Mouse (Mus musculus): ENCODE measurements around the gene Atf6.
A peak's percentile ranks its signal among the peaks of the same experiment; 100 is the strongest.

The Atf6 gene

GRCm38 (mm10) chr1:170884390-170884789 lies 16.8 kb upstream of the Atf6 start:
- DNase-seq (ENCODE audit: extremely low read depth, low read depth): no peak

GRCm38 (mm10) chr1:170882915-170883485 lies 15.4 kb upstream of the Atf6 start:
- DNase-seq (ENCODE audit: extremely low read depth, low read depth): no peak

DNA sequence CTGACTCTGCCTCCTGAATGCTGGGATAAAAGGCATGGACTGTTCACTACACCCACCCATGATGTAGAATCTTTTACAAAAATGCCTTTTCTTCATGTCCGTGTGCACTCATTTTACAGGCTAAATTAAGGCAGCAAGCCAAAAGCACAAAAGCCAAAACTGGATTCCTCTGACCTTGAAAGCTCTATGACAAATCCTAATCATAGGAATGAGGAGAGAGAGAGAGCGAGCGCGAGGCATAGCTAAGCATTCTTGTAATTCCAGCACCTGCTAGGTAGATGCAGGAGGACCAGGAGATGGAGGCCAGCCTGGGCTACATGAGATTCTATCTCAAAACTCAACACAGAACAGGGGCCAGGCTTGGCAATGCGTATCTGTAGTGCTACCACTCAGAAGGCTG lies 9.3 kb upstream of the Atf6 start:
- DNase-seq (ENCODE audit: extremely low read depth, low read depth): no peak

DNA sequence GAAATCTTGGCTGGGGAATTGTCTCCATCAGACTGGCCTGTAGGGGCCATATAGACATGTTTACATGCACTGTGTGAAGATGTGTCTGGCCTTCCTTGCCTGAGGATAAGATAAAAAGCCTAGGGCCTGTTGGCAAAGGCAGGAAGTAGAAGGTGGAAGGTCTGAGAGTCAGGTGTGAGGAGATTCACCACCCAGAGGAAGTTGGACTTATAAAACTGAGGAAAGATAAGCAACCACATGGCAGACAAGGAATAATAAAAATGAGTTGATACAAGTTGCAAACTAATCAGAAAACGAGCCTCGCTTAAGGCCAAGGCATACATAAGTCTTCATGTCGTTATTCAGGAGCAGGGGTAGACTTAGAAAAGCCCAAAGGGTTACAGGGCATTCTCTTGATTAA lies 8.1 kb upstream of the Atf6 start:
- no peak for DNase-seq (ENCODE audit: extremely low read depth, low read depth)

- no peak for DNase-seq (ENCODE audit: extremely low read depth, low read depth)
Measured at GRCm38 (mm10) chr1:170871961-170872360, 4.4 kb upstream of the Atf6 start.

DNA sequence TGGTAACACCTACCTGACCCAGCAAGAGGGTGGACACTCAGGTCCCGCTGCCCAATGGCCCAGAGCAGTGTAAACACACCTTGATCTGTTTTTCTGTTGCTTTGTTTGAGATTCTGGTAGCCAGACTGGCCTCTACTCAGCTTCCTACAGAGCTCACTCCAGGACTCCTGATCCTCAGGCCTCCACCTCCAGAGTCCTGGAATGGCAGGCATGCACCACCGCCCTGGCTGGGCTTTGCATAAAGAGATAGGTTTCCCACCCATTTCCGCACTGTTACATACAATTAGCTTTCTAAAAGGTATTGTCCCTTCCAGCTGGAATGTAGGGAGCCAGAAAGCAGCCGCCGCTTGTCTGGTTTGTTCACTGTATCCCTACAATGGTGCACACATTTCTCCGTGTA lies 3.8 kb upstream of the Atf6 start:
- DNase-seq (ENCODE audit: extremely low read depth, low read depth): no peak

- DNase-seq (ENCODE audit: extremely low read depth, low read depth): no peak
Measured at GRCm38 (mm10) chr1:170868905-170869283, 1.3 kb upstream of the Atf6 start.

DNA sequence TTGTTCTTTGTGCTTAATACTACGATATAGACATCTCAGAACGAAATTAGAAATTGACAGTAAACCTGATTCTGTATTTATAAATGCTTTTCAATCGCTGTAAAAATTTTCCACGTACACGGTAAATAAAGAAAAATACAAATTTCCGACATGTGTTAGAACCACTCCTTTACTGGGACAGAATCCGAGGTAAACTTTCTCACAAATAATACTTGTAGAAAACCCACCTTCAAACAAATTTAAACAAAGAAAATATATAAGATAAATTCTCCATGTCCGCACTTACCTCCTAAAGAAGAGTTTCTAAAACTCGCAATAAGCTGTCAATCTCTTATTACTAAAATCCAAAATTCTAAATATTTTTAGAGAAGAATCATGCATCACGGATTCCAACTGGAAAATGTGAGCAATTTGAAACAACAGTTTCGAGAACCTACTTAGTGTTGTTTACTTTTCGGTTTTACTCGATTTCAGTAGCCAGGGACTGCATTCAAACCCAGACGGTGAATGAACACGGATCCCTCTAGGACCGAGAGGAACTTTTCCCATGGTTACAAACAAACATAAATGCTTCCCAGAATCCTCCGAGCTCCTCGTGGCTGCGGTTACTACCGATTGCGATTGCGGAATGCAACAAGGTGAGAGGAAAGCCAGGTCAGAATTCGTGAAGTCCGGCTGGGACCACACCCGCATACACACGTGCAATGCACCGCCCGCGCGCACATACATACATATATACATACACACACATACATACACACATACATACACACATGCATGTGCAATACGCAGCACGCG lies 735 bp upstream of the Atf6 start:
- DNase-seq (ENCODE audit: extremely low read depth, low read depth): peak; percentile 85

DNA sequence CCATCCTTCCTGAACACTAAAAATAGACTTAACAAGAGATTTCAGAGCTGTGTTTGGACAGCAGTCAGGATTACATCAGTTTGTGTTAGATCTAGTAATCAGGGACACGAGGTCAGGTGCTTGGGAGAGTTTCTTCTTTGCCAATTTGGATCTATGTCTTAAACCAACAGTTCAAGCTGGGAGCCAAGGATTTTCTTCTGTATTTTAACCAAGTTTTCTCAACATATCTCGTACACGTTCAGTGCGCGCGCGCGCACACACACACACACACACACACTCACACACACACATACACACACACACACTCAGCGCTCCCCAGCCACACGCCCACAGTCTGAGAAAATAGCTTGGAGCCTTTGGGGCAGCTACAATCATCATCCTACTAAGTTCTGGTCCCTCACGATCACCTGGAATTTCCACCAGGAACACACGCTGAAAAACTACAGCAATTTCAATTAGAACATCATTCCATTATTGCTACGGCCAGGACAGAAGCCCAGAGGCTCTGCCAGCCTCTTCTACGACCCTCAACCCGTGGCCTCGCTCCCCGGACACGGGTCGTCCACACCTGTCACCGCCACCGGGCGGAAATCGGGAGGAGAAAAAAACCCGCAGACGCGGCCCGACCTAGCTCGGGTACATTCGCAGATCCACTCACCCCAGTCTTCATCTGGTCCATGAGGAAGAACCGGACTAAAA lies 430 bp downstream of the Atf6 start:
- DNase-seq (ENCODE audit: extremely low read depth, low read depth): no peak

DNA sequence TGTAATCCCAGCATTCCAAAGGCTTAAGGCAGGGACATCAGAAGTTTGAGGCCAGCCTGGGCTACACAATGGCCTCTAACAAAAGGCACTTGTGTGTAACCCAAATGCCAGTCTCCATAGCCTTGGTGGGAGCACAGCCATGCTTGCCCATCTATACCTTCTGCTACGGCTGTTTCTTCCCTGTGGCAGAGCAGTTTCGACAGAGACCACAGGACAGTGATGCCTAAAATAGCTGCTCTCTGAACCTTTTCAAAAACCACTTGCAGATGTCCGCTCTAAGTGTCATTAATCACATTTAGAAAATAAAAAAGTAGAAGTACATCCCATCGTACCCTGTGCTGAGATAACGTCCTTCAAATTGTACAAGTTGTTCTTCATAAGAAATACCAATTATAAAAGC lies 2.2 kb downstream of the Atf6 start:
- no peak for DNase-seq (ENCODE audit: extremely low read depth, low read depth)

- no peak for DNase-seq (ENCODE audit: extremely low read depth, low read depth)
Measured at GRCm38 (mm10) chr1:170864754-170865153, 2.8 kb downstream of the Atf6 start.

DNA sequence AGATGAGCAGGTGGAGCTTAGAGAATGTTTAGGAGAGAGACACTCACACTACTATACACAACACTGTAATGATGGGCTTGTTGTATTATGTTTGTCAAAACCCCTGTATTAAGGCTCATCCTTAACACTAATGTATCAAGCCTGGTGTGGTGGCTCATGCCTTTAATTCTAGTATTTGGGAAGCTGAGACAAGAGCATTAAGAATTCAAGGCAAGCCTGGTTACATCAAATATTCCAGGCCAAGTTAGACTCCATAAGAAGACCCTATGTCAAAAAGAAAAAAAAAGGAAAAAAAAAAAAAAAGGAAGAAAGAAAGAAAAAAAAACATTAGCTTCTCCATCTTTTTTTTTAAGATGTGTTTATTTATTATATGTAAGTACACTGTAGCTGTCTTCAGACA lies 3.3 kb downstream of the Atf6 start:
- no peak for DNase-seq (ENCODE audit: extremely low read depth, low read depth)

DNA sequence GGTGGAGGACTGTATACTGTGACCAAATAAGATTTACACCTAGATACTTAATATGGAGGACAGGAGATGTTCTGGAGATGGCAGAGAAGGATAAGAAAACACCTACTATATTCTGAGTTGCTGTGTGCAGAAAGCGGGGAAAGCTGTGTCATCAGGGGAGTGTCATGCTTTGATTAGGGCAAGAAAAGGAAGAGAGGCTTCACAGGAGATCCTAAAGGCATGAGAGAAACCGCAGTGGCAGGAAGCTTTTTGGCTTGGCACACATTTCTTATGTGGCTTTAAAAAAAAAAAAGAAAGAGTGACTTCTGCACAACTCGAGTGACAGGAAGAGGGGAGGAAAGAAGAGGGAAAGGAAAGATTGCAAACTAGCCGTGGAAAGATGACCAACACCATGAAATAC lies 4.5 kb downstream of the Atf6 start:
- no peak for DNase-seq (ENCODE audit: extremely low read depth, low read depth)

DNA sequence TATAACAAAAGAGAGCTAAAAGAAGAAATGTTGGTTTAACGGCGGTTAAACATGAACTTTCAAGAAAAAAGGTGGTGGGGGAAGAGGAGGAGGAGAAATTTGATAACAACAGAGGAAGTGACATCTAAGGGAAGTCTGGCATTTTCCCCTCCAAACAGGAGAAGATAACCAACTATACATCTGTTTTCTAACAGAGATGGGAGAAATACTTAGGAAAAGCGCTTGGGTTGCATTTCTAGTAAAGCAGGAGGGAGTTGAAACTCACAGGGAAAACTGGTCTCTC lies 5.2 kb downstream of the Atf6 start:
- no peak for DNase-seq (ENCODE audit: extremely low read depth, low read depth)

GRCm38 (mm10) chr1:170861671-170862434 lies 5.7 kb downstream of the Atf6 start:
- no peak for DNase-seq (ENCODE audit: extremely low read depth, low read depth)

DNA sequence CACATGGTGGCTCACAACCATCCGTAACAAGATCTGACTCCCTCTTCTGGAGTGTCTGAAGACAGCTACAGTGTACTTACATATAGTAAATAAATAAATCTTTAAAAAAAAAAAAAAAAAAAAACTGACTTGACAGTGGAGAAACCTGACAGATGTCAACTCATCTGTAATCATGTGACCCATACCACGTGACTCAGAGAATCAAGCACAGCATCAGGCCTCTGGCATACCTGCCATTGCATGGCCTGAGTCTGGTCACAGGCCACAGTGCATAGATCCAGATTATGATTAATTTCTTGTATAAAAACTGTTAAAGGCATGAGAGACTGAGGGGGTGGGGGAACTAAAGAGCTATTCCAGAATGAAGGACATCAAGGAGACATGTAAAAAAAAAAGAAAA lies 8.7 kb downstream of the Atf6 start:
- no peak for DNase-seq (ENCODE audit: extremely low read depth, low read depth)

- DNase-seq (ENCODE audit: extremely low read depth, low read depth): no peak
Measured at GRCm38 (mm10) chr1:170857369-170857768, 10.2 kb downstream of the Atf6 start.

DNA sequence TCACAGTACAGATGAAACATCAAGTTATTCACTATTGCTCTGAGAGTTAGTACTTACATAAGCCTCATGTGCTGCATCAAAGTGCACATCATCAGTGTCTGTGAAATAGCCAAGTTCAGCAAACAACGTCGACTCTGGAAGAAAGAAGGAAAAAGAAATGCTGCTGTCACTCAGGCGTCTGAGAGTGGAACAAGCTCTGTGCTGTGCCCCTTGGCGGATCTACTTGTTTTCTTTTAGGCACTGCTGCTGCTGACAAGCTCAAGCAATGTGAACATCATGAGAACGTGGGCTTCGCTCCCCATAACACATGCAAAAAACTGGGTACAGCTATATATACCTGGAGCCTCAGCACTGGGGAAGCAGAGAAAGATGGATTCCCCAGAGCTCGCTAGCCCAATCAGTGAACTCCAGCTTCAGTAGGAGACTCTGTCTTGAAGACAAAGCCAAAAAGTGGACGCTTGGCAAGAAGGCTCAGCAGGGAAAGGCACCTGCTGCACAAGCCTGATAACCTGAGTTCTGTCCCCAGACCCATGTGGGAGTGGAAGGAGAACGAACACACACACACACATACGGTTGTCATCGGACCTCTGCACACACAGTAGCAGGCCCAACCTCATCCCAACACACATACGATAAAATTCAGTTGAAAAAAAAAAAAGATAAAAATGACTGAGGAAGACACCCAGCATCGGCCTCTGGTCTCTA lies 12.4 kb downstream of the Atf6 start:
- peak; percentile 42 for DNase-seq (ENCODE audit: extremely low read depth, low read depth)

GRCm38 (mm10) chr1:170853604-170854003 lies 14.0 kb downstream of the Atf6 start:
- peak; percentile 93 for DNase-seq (ENCODE audit: extremely low read depth, low read depth)

GRCm38 (mm10) chr1:170850637-170851624 lies 16.6 kb downstream of the Atf6 start:
- DNase-seq (ENCODE audit: extremely low read depth, low read depth): peak; percentile 42
